Mouse (Mus musculus) heart, adult 10 weeks (tissue): ENCODE results near the gene Ccdc77. TPM values are rescaled to one million over a fixed set of nuclear protein-coding genes. Genes with fewer than 3 reads are reported as not detected.

Source experiments
- polyA plus RNA-seq: library from polyadenylated mRNA; stranded (reverse); fragments of 350-450 nt; fragmentation: Illumina TruSeq; extraction: RNeasy Lipid Tissue Mini Kit (QIAGEN cat#74804); gene quantifications from one replicate; pipeline ENCODE4 v1.2.3, GENCODE M21; 2014; ENCODE audit warnings: low read depth, low replicate concordance

The Ccdc77 gene
- 8.7 TPM for polyA plus RNA-seq

GRCm38 (mm10) chr6:120363688-120364522 is at the start of gene Ccdc77, which contains the start of gene Kdm5a:
Gene Ccdc77 (minus strand): TSS chr6:120364374.
Gene Kdm5a (plus strand): TSS chr6:120364124.

GRCm38 (mm10) chr6:120294056-120294784 is 70.0 kb downstream of the Ccdc77 start, which contains the start of the genes D330020A13Rik and B4galnt3:
Gene D330020A13Rik (plus strand): TSS chr6:120294364.
Gene B4galnt3 (minus strand): TSS chr6:120294559.

Other genes with a start within 250 kb of the Ccdc77 start
- gene D330020A13Rik, start 70.0 kb downstream of the Ccdc77 start, polyA plus RNA-seq: not detected
- 0.18 TPM for gene B4galnt3, start 69.8 kb downstream of the Ccdc77 start, polyA plus RNA-seq
- gene Kdm5a, start 250 bp downstream of the Ccdc77 start, polyA plus RNA-seq: 15.8 TPM
- gene Il17ra, start 98.9 kb upstream of the Ccdc77 start, polyA plus RNA-seq: 3.0 TPM
- gene Tmem121b, start 129.4 kb upstream of the Ccdc77 start, polyA plus RNA-seq: not detected
- 30.8 TPM for gene Hdhd5, start 166.9 kb upstream of the Ccdc77 start, polyA plus RNA-seq